Mouse (Mus musculus) cerebellum, adult 11-12 months (tissue): ENCODE measurements at regions not wholly inside any gene's neighbourhood (a gene's known extent, or its start where the extent isn't known, plus 50 kb on each side); places are given as distances from the start of the nearest gene placed in this dataset.
"Not testable (repeated sequence)": the region's sequence is repeated elsewhere in the genome, so short reads cannot be mapped to it uniquely, and the experiment has no call there.

Experiments used
- DNase-seq: peaks from one replicate; pipeline ENCODE4 v3.0.0; 2022

DNA sequence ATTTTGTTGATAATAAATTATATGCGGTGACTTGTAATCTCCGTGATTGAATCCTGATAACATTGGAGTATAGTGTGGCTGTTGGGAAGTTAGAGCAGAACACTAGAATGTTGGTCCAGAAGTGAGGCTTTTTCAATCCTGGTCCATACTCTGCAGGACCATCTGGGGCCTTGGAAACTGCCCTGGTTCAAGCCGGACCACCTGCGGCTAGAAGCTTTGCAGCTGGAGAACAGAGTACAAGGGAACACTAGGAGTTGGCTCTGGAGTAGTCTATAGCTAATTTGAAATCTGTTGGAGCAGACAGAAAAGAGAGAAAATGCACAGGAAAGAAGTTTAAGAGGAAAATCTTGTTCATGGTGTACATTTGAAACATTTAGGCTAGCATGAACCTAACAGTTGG lies 79.0 kb downstream of the Casp12 start:
- no peak for DNase-seq

DNA sequence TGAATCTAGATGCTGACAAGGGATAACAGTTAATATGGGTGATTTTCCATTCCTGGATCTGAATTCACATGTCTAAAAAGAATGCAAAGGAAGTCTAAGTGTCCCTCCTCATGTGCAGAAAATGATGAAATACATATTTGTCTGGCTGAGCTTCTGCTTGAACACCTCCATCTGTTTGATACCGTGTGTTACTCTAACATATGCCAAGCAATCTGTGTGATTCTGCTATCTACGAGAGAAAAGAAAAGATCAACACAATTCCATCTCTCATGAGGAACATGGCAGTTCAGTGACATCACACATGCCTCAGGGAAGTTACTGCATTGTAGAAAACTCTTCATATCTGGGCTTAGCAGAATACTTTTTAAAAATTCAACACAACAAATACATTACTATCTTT lies 103.0 kb downstream of the Casp12 start:
- DNase-seq, result no peak

DNA sequence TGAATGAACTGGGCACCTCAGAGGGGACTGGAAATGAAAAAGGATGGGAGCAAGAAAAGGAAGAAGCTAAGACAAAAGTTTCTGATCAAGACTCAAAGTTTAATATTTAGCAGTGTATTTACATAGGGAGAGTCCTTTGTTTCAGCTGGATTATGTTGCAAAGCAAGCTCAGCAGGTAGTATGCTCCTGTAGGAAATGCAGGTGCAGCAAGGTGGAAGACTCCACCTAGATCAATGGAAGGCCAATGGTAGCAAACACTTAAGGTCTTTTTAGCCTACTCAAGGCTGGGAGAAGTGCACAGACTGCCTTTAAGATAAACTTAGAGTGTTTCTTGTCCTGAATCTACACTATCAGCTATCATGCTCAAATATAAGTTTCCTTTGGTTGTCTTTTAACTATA lies 111.4 kb downstream of the Casp12 start:
- no peak for DNase-seq

DNA sequence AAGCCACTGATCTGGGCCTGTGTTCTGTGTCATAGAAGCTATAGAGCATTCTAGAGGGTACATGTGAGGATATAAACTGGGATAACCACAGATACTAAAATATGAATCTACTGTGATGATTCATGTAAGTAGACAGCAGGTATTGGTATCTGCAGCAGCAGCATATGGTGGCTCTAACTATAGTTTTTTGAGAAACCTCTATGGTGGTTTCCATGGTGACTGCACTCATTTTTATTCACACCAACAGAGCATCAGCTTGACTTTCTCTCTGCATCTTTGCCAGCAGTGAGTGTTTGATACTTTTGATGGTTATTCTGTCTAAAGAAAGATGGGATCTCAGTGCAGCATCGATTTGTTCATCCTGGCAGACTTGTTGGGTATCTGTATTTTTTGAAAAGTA lies 126.8 kb downstream of the Casp12 start:
- DNase-seq, result no peak

DNA sequence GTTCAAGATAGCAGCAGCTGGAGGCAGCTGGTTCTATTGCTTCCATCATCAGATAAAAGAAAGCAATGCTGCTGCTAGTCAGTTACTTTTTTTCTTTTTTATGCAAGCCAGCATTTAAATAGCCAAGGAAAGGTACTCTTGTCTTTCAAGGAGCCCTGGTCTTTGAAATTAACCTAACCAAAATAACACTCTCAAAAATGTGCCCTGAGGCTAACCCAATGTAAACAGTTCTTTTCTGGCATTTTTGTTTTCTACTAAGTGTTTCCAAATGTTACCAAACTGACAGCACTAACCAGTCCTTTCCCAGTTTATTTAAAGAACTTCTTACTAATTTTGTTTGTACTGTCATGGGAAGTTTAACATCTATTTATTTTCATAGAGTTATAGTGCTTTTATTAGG lies 129.0 kb downstream of the Casp12 start:
- no peak for DNase-seq

DNA sequence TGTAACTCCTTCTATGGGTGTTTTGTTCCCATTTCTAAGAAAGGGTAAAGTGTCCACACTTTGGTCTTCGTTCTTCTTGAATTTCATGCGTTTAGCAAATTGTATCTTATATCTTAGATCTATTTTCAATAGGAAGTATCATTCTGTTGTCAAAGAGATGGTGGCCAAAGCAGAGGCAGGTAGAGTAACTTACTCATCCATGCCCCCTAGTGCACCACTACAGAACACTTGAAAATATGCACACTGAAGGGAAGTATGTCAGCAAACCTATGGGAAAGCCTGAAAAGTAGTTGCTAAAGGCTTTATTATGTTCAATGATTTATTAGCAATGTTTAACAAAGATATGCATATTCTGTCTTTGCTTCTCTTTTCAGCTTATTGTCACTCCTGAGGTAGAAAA lies 140.0 kb downstream of the Casp12 start:
- DNase-seq, result no peak

DNA sequence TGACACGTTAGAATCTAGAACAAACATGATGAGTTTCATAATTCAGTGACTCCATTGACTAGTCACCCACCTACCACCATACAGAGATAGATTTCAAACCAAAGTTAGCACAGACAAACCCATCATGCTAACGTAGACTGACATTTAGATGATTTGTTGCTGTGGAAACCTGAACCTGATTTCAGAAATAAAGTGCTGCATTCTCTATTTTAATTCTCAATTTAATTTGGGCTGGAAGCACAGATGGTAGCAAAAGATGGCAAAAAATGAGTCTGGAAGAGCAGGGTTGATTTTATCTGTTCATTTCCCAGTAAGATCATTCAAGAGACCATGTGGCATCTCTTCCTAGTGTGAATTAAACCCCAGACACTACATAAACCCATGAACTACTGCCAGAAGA lies 151.6 kb downstream of the Casp12 start:
- DNase-seq, result no peak

DNA sequence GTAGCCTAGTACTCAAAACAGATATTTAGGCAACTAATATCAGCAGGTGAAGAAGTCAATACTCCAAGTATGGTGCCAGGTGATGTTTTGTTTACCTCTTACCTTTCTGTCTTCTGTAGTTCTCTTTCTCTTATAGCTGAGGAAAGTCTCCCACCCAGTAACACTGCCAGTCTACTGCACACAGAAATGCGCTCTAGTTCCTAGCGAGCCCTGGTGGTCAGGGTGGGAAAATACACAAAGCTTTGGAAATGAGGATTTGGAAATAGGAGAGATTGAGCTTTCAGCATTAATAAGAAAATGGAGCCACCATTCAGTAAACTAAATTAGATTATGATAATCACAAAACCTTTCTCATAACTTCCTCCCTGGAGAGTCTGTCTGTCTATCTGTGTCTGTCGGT lies 153.1 kb downstream of the Casp12 start:
- no peak for DNase-seq

DNA sequence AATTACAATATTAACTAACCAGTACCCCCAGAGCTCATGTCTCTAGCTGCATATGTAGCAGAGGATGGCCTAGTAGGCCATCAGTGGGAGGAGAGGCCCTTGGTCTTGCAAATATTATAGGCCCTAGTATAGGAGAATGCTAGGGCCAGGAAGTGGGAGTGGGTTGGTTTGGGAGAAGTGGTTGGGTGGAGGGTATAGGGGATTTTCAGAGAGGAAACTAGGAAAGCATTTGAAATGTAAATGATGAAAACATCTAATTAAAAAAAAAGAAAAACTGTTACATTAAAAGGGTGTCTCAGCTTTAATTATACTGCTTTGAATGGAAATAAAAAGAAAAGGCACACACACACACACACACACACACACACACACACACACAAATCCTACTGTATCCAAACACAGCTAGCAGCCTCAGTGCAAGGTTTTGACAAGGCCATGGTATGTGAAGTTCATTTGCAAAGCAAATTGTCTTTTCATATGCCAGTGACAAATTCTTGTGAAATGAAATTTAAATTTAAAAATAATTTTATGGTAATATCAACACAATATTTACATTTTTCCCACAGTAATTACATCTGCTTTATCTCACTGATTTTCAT lies 180.6 kb downstream of the Casp12 start:
- DNase-seq, result no peak

DNA sequence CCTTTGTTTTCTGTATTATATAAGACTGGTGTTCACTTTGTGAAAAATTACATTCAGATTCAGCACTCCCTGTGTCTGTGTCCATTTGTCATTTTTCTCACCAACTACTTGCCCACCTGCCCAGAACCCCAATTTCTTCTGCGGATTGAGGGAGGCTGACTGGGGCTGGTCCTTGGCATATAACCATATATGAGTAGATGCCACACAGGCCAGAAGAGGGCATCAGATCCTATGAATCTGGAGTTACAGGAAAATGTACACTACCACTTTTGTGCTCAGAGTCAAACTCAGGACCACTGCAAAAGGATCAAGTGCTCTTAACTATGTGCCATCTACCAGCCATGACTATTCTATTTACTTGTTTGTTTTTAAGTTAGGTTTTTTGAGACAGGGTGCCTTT lies 197.4 kb downstream of the Casp12 start:
- DNase-seq, result no peak

DNA sequence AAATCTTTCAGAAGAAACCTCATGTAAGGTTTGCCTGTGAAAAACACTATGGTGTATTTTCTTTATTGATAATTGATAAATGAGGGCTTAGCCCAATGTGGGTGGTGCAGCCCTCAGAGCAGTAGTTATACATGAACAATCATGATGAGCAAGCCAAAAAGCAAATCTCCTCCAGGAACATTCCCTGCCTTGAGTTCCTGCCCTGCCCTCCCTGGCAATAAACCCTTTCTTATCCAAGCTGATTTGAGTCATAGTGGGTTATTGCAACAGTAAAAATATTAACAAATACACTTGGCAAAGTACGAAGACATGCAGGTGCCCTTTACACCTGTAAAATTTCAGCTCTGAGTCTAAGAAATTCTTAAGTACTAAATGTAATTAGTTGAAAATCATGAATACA lies 229.8 kb downstream of the Casp12 start:
- no peak for DNase-seq

DNA sequence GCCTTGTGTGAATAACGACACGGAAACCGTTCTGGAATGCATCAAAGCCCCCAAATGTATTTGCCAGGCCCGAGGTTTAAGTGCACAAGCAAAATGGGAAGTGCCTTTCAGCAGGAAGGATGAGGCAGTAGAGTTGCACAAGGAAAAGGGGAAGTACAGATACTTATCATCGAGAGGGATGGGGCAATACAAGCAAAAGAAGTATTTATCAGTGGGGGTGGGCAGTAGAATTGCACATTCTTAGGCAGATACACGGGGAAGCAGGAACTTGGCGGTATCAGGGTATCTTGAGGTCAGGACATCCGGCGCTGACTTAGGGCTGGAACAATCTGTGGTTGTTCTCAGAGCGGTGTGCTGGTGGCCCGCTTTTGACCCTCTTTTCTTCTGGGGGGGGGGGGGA lies 232.9 kb downstream of the Casp12 start:
- not testable (repeated sequence) for DNase-seq

DNA sequence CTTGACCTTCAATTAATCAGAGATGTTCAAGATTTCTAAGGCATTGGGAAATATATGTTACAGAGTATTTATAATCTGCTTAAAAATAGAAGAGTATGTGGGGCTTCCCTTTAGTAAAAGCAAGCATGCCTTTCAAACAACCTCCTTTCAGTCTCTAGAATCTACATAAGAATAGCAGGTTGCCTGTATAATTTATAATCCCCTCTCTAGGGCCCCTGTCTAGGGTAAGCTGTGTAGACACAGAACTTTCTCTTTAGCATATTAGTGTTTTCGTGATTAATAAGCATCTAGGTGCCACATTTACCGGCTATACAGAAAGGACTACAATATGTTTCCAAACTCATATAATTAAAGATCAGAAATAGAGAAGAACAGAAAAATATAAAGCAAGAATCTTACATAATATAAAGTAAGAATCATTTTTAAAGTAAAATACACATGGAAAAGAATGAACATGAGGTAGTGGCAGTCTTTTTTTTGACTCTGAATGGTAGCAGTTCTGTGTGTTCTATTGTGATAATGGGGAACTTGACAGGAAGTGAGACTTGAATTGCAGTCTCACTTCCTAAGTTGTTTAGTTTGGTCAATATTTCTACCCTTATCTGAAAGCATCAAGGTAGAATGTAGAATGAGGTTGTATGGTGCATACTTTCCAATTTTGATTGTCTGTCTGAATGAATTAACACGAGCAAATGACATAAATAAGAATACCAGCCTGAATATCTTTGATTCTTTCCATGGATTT lies 250.8 kb downstream of the Casp12 start:
- no peak for DNase-seq

DNA sequence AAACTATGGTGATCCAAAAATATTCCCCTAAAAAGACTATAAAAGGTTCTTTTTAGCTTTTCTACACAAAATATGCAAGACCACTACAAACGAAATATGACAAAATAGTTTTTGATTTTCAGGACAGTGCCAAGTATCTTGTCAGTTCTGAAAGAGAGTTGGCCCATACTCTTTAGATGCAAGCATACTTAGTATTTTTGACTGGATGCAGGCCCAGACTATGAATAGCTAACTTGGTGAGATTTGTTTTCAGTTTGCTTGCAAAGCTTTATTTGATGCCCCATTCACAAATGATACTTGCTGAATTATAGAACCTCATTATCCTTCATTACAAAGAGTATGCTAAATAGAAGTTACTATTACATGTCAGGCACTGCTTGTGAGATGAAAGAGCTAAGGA lies 258.8 kb downstream of the Casp12 start:
- DNase-seq, result no peak

DNA sequence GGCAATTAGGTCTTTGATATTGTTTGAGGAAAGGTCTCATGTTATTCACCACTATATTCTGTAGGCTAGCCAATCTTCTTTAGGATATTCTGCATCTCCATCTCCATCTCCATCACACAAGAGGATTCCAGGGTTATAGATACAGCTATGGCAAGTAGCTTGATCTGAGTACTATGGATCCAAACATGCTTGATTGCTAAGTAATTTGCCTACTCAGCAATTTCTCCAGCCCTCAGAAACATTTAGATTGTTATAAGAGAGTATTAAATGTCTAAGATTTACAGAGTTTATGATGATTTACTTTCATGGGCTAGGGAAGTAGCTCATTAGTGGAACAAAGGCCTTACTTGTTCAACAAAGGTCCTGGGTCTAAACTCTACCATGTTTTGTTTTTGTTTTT lies 259.8 kb downstream of the Casp12 start:
- no peak for DNase-seq

DNA sequence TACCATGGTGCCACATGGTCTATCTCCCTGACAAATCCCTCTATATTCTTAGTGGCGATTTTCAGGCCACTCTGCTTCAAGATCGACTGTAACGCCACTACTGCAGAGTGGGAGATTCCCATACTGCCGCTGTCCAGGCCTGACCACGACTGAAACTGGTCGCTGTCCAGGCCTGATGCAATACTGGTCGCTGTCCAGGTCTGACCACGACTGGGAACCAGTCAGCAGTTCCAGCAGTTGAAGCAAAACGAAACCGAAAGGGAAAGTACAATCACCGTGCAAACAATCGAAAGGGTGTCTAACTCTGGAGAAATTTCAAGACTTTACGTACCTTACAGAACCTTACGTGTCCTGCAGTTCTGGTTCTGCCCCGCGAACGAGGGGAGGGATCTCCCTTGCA lies 271.5 kb downstream of the Casp12 start:
- DNase-seq, result no peak

DNA sequence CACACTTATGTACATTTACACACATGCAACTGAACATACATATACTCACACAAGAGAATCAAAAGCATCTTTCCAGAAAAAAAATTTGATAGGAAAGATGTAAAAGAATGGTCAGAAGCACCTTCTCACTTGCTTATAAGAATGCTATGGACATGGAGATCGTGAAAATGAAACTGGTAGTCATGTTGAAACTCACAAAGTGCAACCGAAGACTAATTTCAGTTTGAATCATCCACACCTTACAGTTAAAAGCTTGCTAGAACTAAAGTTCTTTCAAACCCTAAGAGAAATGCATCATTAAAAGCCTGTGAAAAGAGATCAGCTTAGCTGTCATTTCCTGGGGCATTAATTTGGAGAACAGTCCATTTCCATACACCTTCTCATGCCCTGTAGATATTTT lies 278.2 kb downstream of the Casp12 start:
- no peak for DNase-seq

DNA sequence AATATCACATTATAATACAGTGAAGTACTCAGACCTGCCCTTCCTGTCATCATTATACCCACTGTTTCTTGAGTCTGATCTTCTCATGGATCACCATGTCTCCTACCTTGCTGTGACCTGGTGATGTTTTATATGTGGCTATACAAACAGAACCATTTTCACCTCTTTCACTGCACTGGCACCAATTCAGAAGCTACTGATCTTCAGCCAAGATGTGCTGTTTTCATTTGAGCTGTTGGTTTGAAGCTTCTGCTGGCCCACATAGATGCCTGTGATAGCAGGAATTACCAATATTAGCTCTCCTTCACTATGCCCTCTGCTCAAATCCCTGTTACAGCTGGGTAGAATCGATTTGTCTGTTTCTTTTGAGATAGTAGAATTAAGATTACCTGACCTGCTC lies 282.3 kb downstream of the Casp12 start:
- DNase-seq, result no peak

DNA sequence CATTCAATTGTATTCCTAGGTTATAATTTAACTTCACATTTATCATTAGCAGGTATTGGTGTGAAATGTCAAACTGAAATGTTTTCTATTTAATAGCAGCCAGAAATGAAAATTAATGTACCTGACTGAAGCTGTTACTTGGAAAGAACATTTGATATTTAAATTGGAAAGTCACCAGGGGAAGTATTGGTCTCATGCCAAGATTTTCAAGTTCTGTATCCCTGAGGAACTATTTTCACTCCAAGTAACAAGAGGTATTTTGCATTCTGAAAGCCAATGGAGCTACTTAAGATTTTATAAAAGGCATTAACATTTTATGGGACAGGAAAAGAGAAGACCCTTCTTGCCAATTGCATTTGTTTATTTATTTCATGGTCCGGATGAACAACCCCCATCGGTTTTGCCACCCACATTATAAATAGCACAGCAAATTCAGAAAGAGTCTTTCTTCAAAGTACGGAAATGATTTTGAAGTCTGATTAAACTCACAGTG lies 289.3 kb downstream of the Casp12 start:
- no peak for DNase-seq

DNA sequence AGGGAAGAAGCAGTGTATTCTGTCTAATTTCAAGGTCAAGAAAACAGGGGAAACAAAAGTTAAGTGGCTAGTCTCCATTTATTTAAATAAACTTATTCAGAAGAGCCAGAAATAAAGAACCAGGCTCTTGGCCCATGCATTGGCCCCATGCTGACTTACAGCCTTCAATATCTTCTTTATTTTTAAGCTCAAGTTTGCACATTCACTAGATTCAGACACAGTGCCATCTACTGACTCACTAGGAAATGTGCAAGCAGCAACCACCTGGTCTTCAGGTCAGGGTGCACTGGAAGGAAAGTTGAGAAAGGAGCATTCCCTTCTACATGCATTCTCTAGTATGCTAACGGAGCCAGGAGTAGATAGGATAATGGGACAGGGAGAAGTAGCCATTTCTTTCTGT lies 289.7 kb downstream of the Casp12 start:
- DNase-seq, result peak; percentile 36

DNA sequence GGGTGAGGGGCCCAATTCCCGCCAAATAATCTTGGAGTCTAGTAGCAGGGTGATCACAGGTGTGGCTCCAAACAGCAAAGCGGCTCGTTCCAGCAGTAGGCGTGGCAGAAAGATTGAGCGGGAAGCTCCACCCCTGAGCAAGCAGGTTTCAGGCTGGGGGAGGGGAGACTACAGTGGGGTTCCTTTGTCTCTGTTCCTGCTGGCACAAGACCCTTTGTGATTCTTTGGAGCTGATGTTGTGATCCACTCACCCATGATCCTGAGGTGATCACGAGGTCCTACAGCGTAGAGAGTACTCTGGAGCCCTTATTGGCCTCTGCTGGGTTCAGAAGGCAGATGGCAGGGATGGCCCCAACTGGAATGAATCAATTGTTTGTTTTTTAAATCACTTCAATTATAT lies 318.7 kb downstream of the Casp12 start:
- no peak for DNase-seq

DNA sequence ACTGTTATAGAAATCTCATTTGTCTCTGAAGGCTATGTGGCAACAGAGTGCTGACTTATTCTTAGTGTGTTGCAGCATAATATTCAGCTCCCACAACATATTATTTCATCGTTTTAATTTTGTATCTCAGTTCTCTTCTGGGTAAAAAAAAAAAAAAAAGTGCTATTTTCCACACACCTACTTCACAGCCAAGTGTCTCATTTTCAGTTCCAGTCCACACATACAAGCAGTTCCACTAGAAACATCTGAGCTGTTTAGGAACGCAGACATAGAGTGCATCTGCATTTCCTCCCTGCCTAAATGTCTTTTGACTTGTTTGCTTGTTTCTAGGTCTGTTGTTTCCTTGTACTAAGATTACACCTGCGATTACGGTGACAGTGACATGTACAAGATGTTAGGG lies 328.3 kb downstream of the Casp12 start:
- no peak for DNase-seq

DNA sequence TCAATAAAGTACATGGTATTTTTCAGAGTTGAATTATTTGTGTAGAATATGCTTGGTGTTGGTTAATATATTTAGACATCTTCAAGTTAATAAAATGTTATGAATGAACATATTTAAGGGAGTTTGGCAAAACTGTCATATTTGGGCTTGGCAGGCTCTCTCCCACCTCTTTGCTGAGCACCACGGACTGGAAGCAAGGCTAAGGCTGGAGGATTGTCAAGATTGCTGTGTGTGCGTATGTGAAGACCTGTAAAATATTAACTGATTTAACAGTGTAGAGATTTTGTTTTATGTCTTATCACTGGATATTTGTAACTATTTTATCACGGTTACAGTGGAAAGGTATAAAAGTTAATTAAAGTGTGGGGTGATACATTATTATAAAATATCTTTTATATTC lies 363.3 kb downstream of the Casp12 start:
- no peak for DNase-seq

DNA sequence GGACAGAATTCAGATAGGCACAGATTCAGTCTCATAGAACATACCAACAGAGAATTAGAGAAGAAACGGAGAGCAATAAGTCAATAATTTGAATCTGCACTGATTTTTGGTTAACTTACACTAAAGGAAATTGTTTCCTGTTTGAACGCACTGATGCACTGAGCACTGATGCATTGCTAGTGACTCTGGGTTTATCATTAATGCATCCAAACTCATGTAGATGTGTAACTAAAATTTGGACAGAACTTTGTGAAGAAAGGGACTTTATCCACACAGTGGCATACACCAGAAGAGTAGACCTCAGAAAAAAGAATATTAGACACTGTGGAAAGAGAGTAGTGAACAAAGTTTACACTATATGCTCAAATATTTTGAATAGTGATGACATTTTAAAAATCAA lies 364.2 kb downstream of the Casp12 start:
- no peak for DNase-seq

DNA sequence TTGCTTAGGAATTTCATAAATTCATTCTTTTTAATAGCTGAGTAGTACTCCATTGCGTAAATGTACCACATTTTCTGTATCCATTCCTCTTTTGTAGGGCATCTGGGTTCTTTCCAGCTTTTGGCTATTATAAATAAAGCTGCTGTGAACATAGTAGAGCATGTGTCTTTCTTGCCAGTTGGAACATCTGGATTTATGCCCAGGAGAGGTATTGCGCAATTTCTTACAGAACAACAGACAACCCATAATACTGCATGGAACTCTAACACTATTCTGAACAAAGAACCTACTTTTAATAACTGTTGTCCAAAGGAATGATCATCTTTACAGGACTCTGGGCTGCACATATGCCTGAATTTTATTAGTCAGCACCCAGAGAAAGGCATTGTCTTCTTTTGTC lies 373.4 kb downstream of the Casp12 start:
- DNase-seq, result not testable (repeated sequence)
